Mouse (Mus musculus) forebrain, embryonic 14.5 days (tissue): ENCODE data around the gene Jmjd7. TPM values are rescaled to one million over a fixed set of nuclear protein-coding genes. Genes with fewer than 3 reads are reported as not detected.

Source experiments
- ATAC-seq: fragments of 200-750 bp; cut with Nextera tagmentation; 2 replicates; pipeline ENCODE4 v1.8.0; 2017; ENCODE audit warnings: mild to moderate bottlenecking, moderate library complexity
- DNase-seq: peaks from one replicate; pipeline ENCODE4 v3.0.0-alpha.2; 2015; ENCODE audit warnings: low spot score
- H3K27ac ChIP-seq: fragments of 300-500 bp; sonication (generic); 2 replicates; pipeline ENCODE4 v1.5.1; 2014; ENCODE audit warnings: low read depth, mild to moderate bottlenecking, control low read depth, low read length, moderate library complexity
- H3K27me3 ChIP-seq: fragments of 300-500 bp; sonication (generic); replicated peaks from 2 replicates; pipeline ENCODE4 v1.6.1; 2014; ENCODE audit warnings: low read length, control low read depth, mixed read lengths; ENCODE audit not compliant: control insufficient read depth, insufficient read depth
- H3K36me3 ChIP-seq: fragments of 300-500 bp; sonication (generic); 2 replicates; pipeline ENCODE4 v1.6.1; 2014; ENCODE audit warnings: low read length, control low read depth; ENCODE audit not compliant: control insufficient read depth, insufficient read depth
- H3K4me1 ChIP-seq: fragments of 300-500 bp; sonication (generic); 2 replicates; pipeline ENCODE4 v1.6.1; 2014; ENCODE audit warnings: antibody characterized with exemption, low read length, control low read depth; ENCODE audit not compliant: control insufficient read depth, insufficient read depth
- H3K4me2 ChIP-seq: fragments of 300-500 bp; sonication (generic); 2 replicates; pipeline ENCODE4 v1.6.1; 2014; ENCODE audit warnings: mild to moderate bottlenecking, control low read depth, low read length
- H3K4me3 ChIP-seq: fragments of 300-500 bp; sonication (generic); 2 replicates; pipeline ENCODE4 v1.5.1; 2014; ENCODE audit warnings: low read depth, low read length, control low read depth
- H3K9ac ChIP-seq: fragments of 300-500 bp; sonication (generic); 2 replicates; pipeline ENCODE4 v1.6.1; 2014; ENCODE audit warnings: mild to moderate bottlenecking, low read length, control low read depth, moderate library complexity
- H3K9me3 ChIP-seq: fragments of 300-500 bp; sonication (generic); replicated peaks from 2 replicates; pipeline ENCODE4 v1.6.1; 2016; ENCODE audit warnings: low read length, control low read depth, mixed read lengths; ENCODE audit not compliant: control insufficient read depth
- WGBS: fragments of 180-500 bp; shearing (Covaris S2); extraction: QIAGEN DNeasy Blood & Tissue Kit; methylation state at CpG from one replicate; pipeline ENCODE4 v1.1.7; 2014; 5-methylcytosine and 5-hydroxymethylcytosine counted together
- microRNA-seq: library from miRNA; unstranded; fragments of <30 nt; microRNA quantifications from one replicate; pipeline ENCODE4, GENCODE M21; 2016
- polyA plus RNA-seq: library from polyadenylated mRNA; unstranded; fragments of >200 nt; fragmentation: Nextera tagmentation; extraction: Ambion mirVana; gene quantifications from 2 replicates; pipeline ENCODE4 v1.2.1, GENCODE M21; 2014

Jmjd7 gene
- polyA plus RNA-seq, 1 experiment from 2014 or later: 23.3 TPM

DNA sequence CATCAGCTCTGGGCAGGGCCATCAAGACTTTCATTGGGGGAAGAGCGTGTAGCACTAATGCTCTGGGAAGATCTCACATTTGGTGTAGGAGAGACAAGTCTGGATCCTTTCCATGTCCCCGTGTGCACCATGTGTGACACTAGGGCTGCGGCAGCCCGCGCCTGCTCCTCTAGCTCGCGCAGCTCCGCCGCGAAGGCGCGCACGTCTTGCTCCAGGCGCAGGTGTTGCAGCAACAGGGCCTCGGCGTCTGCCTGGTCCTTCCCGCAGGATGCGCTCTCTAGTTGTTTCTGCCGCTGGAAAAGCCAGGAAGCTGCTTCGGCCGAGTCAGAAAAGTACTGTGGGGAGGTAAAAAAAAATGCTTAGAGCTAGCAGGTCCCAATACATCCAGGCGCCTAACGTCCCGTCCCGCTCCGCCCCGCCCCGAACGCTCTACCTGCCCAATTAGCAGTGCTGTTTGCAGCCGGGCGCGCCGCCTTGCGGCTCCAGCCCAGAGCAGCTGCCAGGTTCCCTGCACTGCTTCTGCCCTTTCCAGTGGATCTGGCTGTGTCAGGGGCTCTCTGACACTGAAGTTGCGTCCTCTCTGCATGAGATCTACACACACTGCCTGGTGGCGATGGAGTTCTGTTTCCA, 48.9 kb downstream of the Jmjd7 start:
- Histone ChIP-seq H3K27me3 (peaks cover 17% of the 10 kb centered on the region), H3K4me2 (peak overlapping the region; percentile 55), H3K4me3 (peak overlapping the region; percentile 28), H3K9me3 (no peaks in the 10 kb centered on the region), H3K27ac (no peak overlapping the region), H3K9ac (peak overlapping the region; percentile 10; the same call in 1 of the 2 replicates), H3K4me1 (no peaks in the 10 kb centered on the region; the same call in 1 of the 2 replicates), H3K36me3 (no peaks in the 10 kb centered on the region)
- WGBS: 2% methylated on average over 36 of the region's 36 CpGs
- peak; percentile 59 for DNase-seq
- ATAC-seq: peak; percentile 63; the same call in 1 of the 2 replicates

Small RNA genes lying within 50 kb of the gene (microRNA-seq; reads per million reads assigned to microRNA genes)
- not detected for gene Mir7665

Other genes starting within 250 kb of the Jmjd7 start
- gene Rpap1, start 239.9 kb upstream of the Jmjd7 start, polyA plus RNA-seq: 12.8 and 16.0 TPM in 2 replicates
- gene Tyro3, start 229.8 kb upstream of the Jmjd7 start, polyA plus RNA-seq: 14.3 TPM in 2 replicates
- 23.6 and 32.3 TPM in 2 replicates for gene Mga, start 130.3 kb upstream of the Jmjd7 start, polyA plus RNA-seq
- gene Mapkbp1, start 54.8 kb upstream of the Jmjd7 start, polyA plus RNA-seq: 3.0 and 4.3 TPM in 2 replicates
- gene Gm28042, start within 50 bp of the Jmjd7 start, polyA plus RNA-seq: 1.9 and 4.2 TPM in 2 replicates
- gene Pla2g4b, start 5.9 kb downstream of the Jmjd7 start, polyA plus RNA-seq: 1.5 TPM in 2 replicates
- 7.9 and 11.8 TPM in 2 replicates for gene Ehd4, start 127.1 kb downstream of the Jmjd7 start, polyA plus RNA-seq
- 1.1 and 1.7 TPM in 2 replicates for gene Pla2g4e, start 217.9 kb downstream of the Jmjd7 start, polyA plus RNA-seq